Mouse (Mus musculus) urinary bladder, postnatal 25 days (tissue): Measurements from ENCODE around the gene Med27.

Experiments
- DNase-seq: peaks from one replicate; pipeline ENCODE4 v3.0.0; 2022; ENCODE audit warnings: low spot score

Gene Med27

GRCm38 (mm10) chr2:29400234-29400633 is 53.6 kb downstream of the Med27 start:
- no peak for DNase-seq

- DNase-seq: no peak
Observed at GRCm38 (mm10) chr2:29400812-29401211, 54.2 kb downstream of the Med27 start.

- no peak for DNase-seq
Observed at GRCm38 (mm10) chr2:29401868-29402267, 55.2 kb downstream of the Med27 start.

DNA sequence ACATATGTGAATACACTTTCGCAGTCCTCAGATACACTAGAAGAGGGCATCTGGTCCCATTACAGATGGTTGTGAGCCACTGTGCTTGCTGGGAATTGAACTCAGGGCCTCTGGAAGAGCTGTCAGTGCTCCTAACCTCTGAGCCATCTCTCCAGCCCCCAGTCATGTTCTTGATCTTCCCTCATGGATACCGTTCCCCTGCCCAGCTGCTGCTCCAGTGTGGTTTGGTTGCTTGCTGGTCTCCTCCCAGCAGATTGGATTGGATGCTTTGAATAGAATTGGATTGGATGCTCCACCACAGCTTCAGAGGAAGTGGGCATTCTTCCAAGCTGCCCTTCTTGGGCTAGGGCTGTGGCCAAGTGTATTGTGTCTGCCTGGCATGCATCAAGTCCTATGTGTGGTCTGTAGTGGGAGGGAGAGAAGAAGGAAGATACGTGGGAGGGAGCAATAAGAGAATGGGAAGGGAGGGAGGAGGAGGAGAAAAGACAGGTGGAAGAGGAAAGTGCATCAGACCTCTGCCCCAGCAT is 56.0 kb downstream of the Med27 start:
- DNase-seq: no peak

DNA sequence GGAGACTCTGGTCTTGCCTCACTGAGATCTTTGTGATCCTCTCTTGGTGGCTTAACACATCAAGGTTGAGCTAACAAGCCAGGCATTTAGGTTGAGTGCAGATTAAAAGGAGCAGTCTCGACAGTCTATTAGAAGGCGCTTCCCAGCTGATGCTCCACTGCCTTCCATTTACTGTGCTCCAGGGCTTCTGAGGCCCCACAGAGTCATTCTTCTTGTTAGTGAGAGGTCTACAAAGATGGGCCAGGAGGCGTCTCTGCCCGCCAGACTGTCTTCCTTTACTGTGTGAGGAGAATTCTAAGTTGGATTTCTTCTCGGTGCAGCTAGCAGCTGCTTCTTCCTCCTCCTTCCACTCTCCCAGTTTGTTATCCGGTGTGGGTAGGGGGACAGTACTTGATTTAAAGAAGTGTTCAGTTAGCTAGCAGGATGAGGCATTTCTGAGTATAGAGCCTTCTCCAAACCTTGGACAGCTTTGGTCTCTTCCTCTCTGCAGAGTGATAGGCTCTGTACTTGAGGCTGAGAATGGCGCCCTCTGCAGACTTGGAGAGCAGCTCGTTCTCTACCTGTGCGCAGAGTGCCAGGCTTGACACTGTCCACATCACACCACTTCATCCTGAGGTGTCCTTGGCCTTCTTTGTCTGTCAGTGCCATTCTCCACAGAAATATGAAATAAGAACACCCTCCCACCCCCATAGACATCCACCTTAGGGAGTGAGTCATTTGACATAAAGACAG is 57.3 kb downstream of the Med27 start:
- DNase-seq: no peak

DNA sequence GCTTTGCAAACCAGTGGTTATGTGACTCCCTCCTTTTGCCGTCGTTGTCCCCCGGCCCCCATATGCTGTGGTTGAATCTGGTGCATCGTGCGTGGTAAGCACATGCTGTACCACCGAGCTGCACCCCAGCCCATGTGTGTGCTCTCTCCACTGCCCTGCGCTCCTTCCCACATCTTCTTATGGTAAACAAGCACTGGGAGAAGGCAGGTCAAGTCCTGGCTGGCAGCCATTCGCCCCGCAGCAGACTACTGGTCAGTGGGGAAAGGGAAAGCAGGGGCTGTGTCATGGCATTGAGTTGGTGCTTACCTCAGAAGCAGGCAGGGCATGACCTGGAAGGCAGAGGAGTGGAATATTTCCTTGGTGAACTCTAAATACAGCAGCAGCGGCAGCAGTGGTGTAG is 58.3 kb downstream of the Med27 start:
- DNase-seq: no peak

DNA sequence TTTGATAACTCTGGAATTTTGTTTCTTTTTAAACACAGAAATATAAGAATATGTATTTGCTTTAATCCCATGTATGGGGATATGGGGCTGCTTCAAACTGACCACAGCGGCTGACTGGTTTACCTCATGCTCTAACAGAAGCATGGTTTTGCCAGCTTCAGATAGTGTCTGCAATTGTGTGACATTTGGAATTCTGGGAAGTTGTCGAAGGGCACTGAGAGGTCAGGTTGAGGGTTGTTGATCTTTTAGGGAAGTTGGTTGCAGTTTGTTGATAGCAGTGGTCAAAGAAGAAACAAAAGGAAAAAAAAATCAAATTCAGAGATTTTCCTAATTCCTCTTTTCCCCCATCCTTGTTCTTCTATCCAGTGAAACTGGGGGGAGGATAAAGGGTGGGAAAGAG is 59.2 kb downstream of the Med27 start:
- DNase-seq: no peak

DNA sequence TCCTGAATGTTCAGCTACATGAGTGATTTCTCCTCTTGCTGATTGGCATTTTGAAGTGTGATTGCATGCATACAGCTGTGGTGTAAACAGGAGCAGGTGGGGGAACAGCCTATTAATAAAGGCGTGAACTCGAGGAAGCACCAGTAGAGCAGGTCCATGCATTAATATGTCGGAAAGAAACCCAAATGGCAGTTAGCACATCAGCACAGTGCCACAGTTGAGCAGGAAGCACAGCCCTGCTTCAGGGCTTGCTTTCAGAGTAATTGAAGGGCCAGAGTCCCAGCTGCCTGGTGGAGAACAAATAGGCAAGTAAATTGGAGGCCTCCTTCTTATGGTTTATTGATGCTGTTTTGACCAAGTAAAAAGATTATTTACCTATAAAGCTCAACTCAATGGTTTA is 60.7 kb downstream of the Med27 start:
- no peak for DNase-seq

- no peak for DNase-seq
Observed at GRCm38 (mm10) chr2:29407764-29408163, 61.1 kb downstream of the Med27 start.

- DNase-seq: no peak
Observed at GRCm38 (mm10) chr2:29410884-29411283, 64.3 kb downstream of the Med27 start.

- no peak for DNase-seq
Observed at GRCm38 (mm10) chr2:29412458-29412857, 65.8 kb downstream of the Med27 start.

GRCm38 (mm10) chr2:29413259-29413993 is 66.8 kb downstream of the Med27 start:
- DNase-seq: no peak

DNA sequence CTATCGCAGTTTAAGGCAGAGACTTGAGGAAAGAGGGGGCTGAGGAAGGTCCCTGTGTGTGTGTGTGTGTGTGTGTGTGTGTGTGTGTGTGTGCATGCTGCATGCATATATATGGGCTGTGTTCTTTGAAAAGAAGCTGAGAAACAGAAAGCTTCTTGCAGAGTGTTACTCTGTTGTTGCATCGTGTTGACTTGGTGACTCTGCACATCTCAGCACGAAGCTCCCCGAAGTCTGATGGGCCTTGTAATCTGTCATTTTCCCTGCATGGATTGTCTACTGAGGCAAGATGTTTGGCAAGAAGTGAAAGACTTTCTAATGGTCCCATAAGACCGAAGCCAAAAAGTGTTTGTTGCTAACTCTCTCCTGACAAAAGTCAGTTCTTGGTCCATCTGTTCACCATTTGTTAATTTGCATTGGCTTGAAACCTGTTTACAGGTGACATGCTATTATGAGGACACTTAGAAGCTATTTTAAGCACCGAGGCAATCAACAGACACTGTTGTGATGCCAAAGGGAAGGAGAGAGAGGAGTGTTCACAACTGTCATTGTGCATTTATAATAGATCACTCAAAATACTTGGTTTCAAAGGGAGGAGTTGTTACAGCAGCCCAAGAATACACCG is 68.3 kb downstream of the Med27 start:
- no peak for DNase-seq

DNA sequence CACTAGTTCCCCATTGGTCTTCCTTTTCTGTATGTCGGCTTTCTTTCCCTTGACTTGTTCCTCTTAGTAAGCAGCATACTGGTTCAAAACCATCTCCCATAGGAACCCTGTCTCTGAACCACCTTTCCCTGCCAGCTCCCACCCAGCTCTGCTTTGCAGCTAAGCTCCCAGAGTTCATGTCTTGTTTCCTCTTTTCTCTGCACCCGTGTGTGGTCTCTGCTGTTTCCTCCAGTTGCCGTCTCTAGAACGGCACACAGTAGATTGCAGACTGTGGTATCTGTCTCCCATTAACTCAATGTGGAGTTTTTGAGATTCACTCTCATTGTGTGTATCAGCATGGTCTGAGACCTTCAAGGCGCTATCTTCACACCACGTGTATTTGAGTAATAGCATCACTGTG is 71.9 kb downstream of the Med27 start:
- DNase-seq: no peak

- no peak for DNase-seq
Observed at GRCm38 (mm10) chr2:29419434-29419833, 72.8 kb downstream of the Med27 start.

DNA sequence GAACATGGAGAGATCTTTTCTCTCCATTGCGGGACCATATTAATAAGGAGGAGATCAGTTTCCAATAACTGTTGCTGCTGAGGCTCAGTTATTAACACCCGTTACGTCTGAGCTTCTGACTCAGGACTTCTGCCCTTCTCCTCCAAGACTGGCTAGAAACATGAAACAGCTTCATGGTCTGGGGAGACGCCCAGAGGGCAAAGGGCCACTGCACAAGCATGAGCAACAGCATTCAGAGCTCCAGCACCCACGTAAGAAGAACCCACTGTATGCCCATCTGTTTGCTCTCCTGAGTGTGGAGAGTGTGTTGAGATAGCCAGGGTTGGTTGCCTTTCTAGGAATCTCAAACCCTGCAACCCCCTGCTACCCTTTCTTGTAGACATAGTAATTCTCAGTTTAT is 73.3 kb downstream of the Med27 start:
- no peak for DNase-seq

- no peak for DNase-seq
Observed at GRCm38 (mm10) chr2:29422126-29422840, 75.7 kb downstream of the Med27 start.

DNA sequence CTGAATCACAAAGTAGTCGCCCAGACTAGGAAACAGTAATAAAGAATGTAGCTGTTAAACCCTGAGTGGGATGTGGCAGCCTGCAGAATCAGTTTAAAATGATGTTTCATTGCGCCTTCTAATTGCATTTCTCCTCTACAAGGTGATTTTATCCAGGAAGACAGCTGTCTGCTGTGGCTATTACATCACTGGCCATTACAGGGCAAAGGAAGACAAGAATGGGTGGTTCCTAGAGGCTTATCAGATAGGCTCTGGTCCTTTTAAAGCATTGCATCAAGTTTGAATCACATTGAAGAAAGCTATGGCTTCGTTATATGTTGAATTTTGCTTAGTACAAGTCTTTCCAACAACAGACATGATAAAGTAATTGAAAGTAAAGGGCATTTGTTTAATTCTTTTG is 76.4 kb downstream of the Med27 start:
- DNase-seq: no peak

GRCm38 (mm10) chr2:29425386-29425785 is 78.8 kb downstream of the Med27 start:
- DNase-seq: no peak

DNA sequence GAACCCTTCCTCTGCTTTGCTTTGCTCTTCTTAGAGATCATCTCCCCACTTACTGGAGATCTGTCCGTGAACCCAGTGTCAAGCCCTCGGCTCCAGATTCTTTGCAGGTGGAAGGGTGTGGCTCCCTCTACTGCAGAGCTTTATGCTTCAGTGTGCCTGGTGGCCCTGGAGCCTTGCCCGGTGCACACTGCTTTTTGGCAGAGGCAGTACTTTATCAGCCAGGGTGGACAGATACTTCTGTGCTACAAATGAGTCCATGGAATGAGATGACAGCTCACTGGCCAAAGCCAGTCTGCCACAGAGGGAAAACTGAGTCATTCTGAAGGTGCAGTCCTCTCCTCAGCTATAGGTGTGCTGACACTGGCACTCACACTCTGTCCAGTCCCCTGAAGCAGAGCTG is 80.1 kb downstream of the Med27 start:
- DNase-seq: no peak

GRCm38 (mm10) chr2:29432565-29432964 is 85.9 kb downstream of the Med27 start:
- DNase-seq: no peak

GRCm38 (mm10) chr2:29436376-29436775 is 89.8 kb downstream of the Med27 start:
- DNase-seq: no peak
